Mouse (Mus musculus) ES-Bruce4 (cell line): ENCODE measurements around the gene S100a13. TPM values are rescaled to one million over a fixed set of nuclear protein-coding genes. Genes with fewer than 3 reads are reported as not detected.

Source experiments
- H3K27ac ChIP-seq: 2 replicates; pipeline ENCODE4 v1.5.1; 2012; ENCODE audit warnings: low read length, inconsistent platforms; ENCODE audit not compliant: insufficient read depth
- H3K27me3 ChIP-seq: 2 replicates; pipeline ENCODE4 v1.6.1; 2012; ENCODE audit warnings: mild to moderate bottlenecking, low read length, inconsistent platforms; ENCODE audit not compliant: control insufficient read depth, poor library complexity, insufficient read depth, severe bottlenecking
- H3K36me3 ChIP-seq: 2 replicates; pipeline ENCODE4 v1.6.1; 2012; ENCODE audit warnings: inconsistent platforms, mild to moderate bottlenecking, low read length, moderate library complexity; ENCODE audit not compliant: control insufficient read depth, poor library complexity, insufficient read depth, severe bottlenecking
- H3K4me1 ChIP-seq: one replicate; pipeline ENCODE4 v1.8.1; 2011; ENCODE audit warnings: low read length; ENCODE audit not compliant: control insufficient read depth, insufficient read depth
- H3K4me3 ChIP-seq: 2 replicates; pipeline ENCODE4 v1.5.1; 2011; ENCODE audit warnings: low read depth, mild to moderate bottlenecking, low read length
- H3K9ac ChIP-seq: 2 replicates; pipeline ENCODE4 v1.6.1; 2012; ENCODE audit warnings: low read depth, mild to moderate bottlenecking, inconsistent platforms; ENCODE audit not compliant: poor library complexity, severe bottlenecking
- H3K9me3 ChIP-seq: replicated peaks from 2 replicates; pipeline ENCODE4 v1.6.1; 2012; ENCODE audit warnings: mild to moderate bottlenecking, low read length, inconsistent platforms; ENCODE audit not compliant: control insufficient read depth, poor library complexity, insufficient read depth, severe bottlenecking
- CTCF ChIP-seq: IDR thresholded peaks from one replicate; pipeline ENCODE4 v1.8.1; 2011; ENCODE audit warnings: low read depth, low read length
- EP300 ChIP-seq: IDR thresholded peaks from 2 replicates; pipeline ENCODE4 v1.6.1; 2011; ENCODE audit warnings: low read depth, low read length; ENCODE audit not compliant: insufficient read depth
- POLR2A ChIP-seq: IDR thresholded peaks from one replicate; pipeline ENCODE4 v1.8.1; 2011; ENCODE audit warnings: low read length; ENCODE audit not compliant: insufficient read depth
- polyA plus RNA-seq: library from polyadenylated mRNA; stranded (reverse); fragments of >200 nt; gene quantifications from 2 replicates; pipeline ENCODE4 v1.2.4, GENCODE M21; 2011; ENCODE audit warnings: low read depth; ENCODE audit not compliant: missing spikeins, insufficient read depth, insufficient read length

S100a13 gene
- polyA plus RNA-seq, 1 experiment: 73.2 TPM

DNA sequence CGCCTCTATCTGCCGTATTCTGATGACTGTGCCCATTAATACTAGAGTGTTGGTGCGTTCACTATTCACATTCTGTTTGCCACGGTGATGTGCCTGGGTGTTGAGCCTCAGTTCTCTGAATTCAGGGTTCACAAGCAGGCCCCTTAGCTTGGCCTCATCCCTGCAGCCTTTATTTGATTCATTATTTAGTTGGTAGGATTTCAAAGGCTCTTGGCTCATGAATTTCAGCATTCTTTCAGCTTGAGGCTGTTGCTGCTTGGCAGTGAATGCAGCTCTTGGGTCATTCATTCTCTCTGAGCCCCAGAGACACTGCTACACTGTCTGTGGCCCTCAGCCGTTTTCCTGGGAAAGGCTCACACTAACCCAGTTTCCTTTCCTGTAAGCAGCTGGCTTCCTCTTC, 41.7 kb downstream of the S100a13 start:
- no peak overlapping the region for H3K9ac ChIP-seq
- H3K27me3 ChIP-seq: no peaks in the 10 kb centered on the region
- no peaks in the 10 kb centered on the region for H3K9me3 ChIP-seq
- TF ChIP-seq POLR2A (no peak), CTCF (no peak), EP300 (no peak)
- H3K27ac ChIP-seq: no peak overlapping the region
- no peaks in the 10 kb centered on the region for H3K36me3 ChIP-seq
- H3K4me3 ChIP-seq: no peak overlapping the region
- H3K4me1 ChIP-seq: no peaks in the 10 kb centered on the region

DNA sequence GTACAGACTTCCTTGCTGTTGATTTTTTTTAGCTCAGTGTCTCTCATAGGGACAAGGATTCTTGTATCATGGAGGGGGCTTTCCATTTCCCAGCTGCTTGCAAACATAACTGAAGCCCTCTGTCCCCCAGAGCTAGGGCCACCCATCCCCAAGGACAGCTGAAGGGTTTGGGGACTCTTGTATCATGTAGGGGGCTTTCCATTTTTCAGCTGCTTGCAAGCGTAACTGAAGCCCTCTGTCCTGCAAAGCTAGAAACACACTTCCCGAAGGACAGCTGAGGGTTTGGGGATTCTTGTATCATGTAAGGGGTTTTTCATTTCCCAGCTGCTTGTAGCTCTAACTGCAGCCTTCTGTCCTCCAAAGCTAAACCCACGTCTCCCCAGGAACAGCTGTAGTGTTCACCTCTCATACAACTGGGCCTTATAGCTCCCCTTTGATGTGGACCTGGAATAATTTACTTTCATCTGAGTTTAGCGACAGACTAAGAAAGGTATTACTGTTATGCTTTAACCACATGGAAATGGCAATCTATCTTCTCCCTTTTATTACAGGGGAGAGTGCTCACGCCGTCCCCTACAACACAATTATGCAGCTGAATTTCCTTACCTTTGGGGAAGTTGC, 45.9 kb downstream of the S100a13 start, which contains the start of gene S100a3:
Gene S100a3, plus strand, starts transcription at position 571 of the 621 bp plus-strand sequence.
- Histone ChIP-seq H3K9ac (no peak within 1 kb of the TSS), H3K27me3 (no peaks in the 10 kb centered on the region), H3K27ac (no peak within 1 kb of the TSS), H3K4me1 (no peaks in the 10 kb centered on the region), H3K4me3 (no peak within 1 kb of the TSS), H3K36me3 (no peaks in the 10 kb centered on the region), H3K9me3 (no peaks in the 10 kb centered on the region)
- no peak for TF ChIP-seq CTCF
- no peak for TF ChIP-seq POLR2A
- no peak for TF ChIP-seq EP300

Other genes starting within 250 kb of the S100a13 start
- gene Dennd4b, start 249.2 kb upstream of the S100a13 start, polyA plus RNA-seq: 12.3 and 12.8 TPM in 2 replicates
- gene Gatad2b, start 221.3 kb upstream of the S100a13 start, polyA plus RNA-seq: 59.0 and 66.1 TPM in 2 replicates
- 11.0 and 12.5 TPM in 2 replicates for gene Slc27a3, start 124.5 kb upstream of the S100a13 start, polyA plus RNA-seq
- gene Ints3, start 80.8 kb upstream of the S100a13 start, polyA plus RNA-seq: 68.6 and 71.0 TPM in 2 replicates
- 10.8 and 13.6 TPM in 2 replicates for gene Npr1, start 48.6 kb upstream of the S100a13 start, polyA plus RNA-seq
- gene Ilf2, start 38.3 kb upstream of the S100a13 start, polyA plus RNA-seq: 211 and 233 TPM in 2 replicates
- gene Snapin, start 23.4 kb upstream of the S100a13 start, polyA plus RNA-seq: 63.9 and 65.1 TPM in 2 replicates
- 124 and 130 TPM in 2 replicates for gene Chtop, start 4.9 kb upstream of the S100a13 start, polyA plus RNA-seq
- gene S100a1, start within 50 bp of the S100a13 start, polyA plus RNA-seq: 46.3 and 50.4 TPM in 2 replicates
- gene S100a14, start 12.4 kb downstream of the S100a13 start, polyA plus RNA-seq: 0.88 and 1.9 TPM in 2 replicates
- 2.0 and 3.1 TPM in 2 replicates for gene S100a16, start 22.8 kb downstream of the S100a13 start, polyA plus RNA-seq
- gene S100a3, start 46.1 kb downstream of the S100a13 start, polyA plus RNA-seq: 1.5 and 2.5 TPM in 2 replicates
- gene S100a2, start 75.8 kb downstream of the S100a13 start, polyA plus RNA-seq: not detected in 2 replicates
- 5.1 TPM in 1 of 2 replicates, not detected in the other for gene Gm42674, start 87.5 kb downstream of the S100a13 start, polyA plus RNA-seq
- 11.0 and 15.5 TPM in 2 replicates for gene S100a4, start 89.3 kb downstream of the S100a13 start, polyA plus RNA-seq
- not detected in 2 replicates for gene S100a5, start 94.1 kb downstream of the S100a13 start, polyA plus RNA-seq
- 516 and 526 TPM in 2 replicates for gene S100a6, start 98.4 kb downstream of the S100a13 start, polyA plus RNA-seq
- gene S100a7a, start 139.6 kb downstream of the S100a13 start, polyA plus RNA-seq: 0.79 TPM in 1 of 2 replicates, not detected in the other
- gene S100a8, start 154.5 kb downstream of the S100a13 start, polyA plus RNA-seq: not detected in 2 replicates
- gene S100a9, start 181.3 kb downstream of the S100a13 start, polyA plus RNA-seq: not detected in 2 replicates
- gene Pglyrp4, start 212.5 kb downstream of the S100a13 start, polyA plus RNA-seq: not detected in 2 replicates